ENCODE assay signal across 7 mouse cellular contexts in genomic region chr15:79063160-79063740, GRCm38 (mm10). TPM values are rescaled to one million over a fixed set of nuclear protein-coding genes. Genes with fewer than 3 reads are reported as not detected.
DNase-seq lines count a peak whose midpoint lies in the region; ATAC-seq and TF ChIP-seq lines count a peak whose summit lies in the region.

No protein-coding gene starts in this region.

- no peaks in the 10 kb centered on the region for H3K27me3 ChIP-seq in testis, adult 2 months (ENCODE audit: control insufficient read depth, insufficient read depth, low read length)
- H3K27me3 ChIP-seq in forebrain, embryonic 14.5 days (replicated peaks; ENCODE audit: control insufficient read depth, insufficient read depth, low read length), result no peaks in the 10 kb centered on the region
- H3K27me3 ChIP-seq in liver, embryonic 12.5 days (replicated peaks), result no peaks in the 10 kb centered on the region

- WGBS in forebrain, embryonic 14.5 days, result 9% methylated on average over 14 of the region's 14 CpGs
- WGBS in liver, embryonic 12.5 days (ENCODE audit: insufficient replicate concordance), result 9% methylated on average over 14 of the region's 14 CpGs

- peaks cover 2% of the 10 kb centered on the region; the same call in 1 of the 2 replicates for H3K36me3 ChIP-seq in testis, adult 2 months (ENCODE audit: control insufficient read depth, insufficient read depth, low read length)
- H3K36me3 ChIP-seq in forebrain, embryonic 14.5 days (ENCODE audit: control insufficient read depth, insufficient read depth, low read length), result peaks cover 29% of the 10 kb centered on the region
- peaks cover 31% of the 10 kb centered on the region for H3K36me3 ChIP-seq in liver, embryonic 12.5 days

- no peaks in the 10 kb centered on the region for H3K9me3 ChIP-seq in forebrain, embryonic 14.5 days (replicated peaks; ENCODE audit: control insufficient read depth, low read length)
- no peaks in the 10 kb centered on the region for H3K9me3 ChIP-seq in liver, embryonic 12.5 days (replicated peaks)

- ATAC-seq in forebrain, embryonic 14.5 days, result no peak
- no peak for ATAC-seq in liver, embryonic 12.5 days

- H3K9ac ChIP-seq in forebrain, embryonic 14.5 days (ENCODE audit: low read length), result peak overlapping the region; percentile 47; the same call in 1 of the 2 replicates
- peak overlapping the region; percentile 67 for H3K9ac ChIP-seq in liver, embryonic 12.5 days

- H3K4me2 ChIP-seq in forebrain, embryonic 14.5 days (ENCODE audit: low read length), result peak overlapping the region; percentile 55
- H3K4me2 ChIP-seq in liver, embryonic 12.5 days, result peak overlapping the region; percentile 73

- H3K4me3 ChIP-seq in testis, adult 2 months (ENCODE audit: control insufficient read depth, low read depth, low read length), result peak overlapping the region; percentile 88
- H3K4me3 ChIP-seq in forebrain, embryonic 14.5 days (ENCODE audit: low read depth, low read length), result peak overlapping the region; percentile 28
- H3K4me3 ChIP-seq in liver, embryonic 12.5 days, result peak overlapping the region; percentile 56

- peak overlapping the region; percentile 73 for H3K27ac ChIP-seq in testis, adult 2 months (ENCODE audit: control insufficient read depth, insufficient read depth, low read depth, low read length)
- H3K27ac ChIP-seq in forebrain, embryonic 14.5 days (ENCODE audit: low read depth, low read length), result no peak overlapping the region
- peak overlapping the region; percentile 81 for H3K27ac ChIP-seq in liver, embryonic 12.5 days

- peaks cover 18% of the 10 kb centered on the region for H3K4me1 ChIP-seq in testis, adult 2 months (ENCODE audit: control insufficient read depth, insufficient read depth, low read length)
- H3K4me1 ChIP-seq in forebrain, embryonic 14.5 days (ENCODE audit: control insufficient read depth, insufficient read depth, low read length), result peaks cover 2% of the 10 kb centered on the region; the same call in 1 of the 2 replicates
- peaks cover 87% of the 10 kb centered on the region for H3K4me1 ChIP-seq in liver, embryonic 12.5 days

- TF ChIP-seq CTCF in testis, adult 2 months (IDR thresholded peaks at IDR 0.05; ENCODE audit: control insufficient read depth, insufficient read depth, insufficient replicate concordance, low read depth, low read length), result no peak

- TF ChIP-seq POLR2A in testis, adult 2 months (IDR thresholded peaks at IDR 0.05; ENCODE audit: control insufficient read depth, low read depth, low read length), result no peak

- DNase-seq in testis, postnatal 14 days (ENCODE audit: low spot score), result no peak
- no peak for DNase-seq in forebrain, embryonic 14.5 days (ENCODE audit: low spot score)
- DNase-seq in adipocyte (ENCODE audit: low spot score), result no peak
- no peak for DNase-seq in gastrocnemius, postnatal 4 days (ENCODE audit: low spot score in 2 of 2)
- DNase-seq in right cerebral cortex, adult 2 months (ENCODE audit: low spot score in 2 of 2), result no peak

RNA-seq across cellular contexts. Expression of gene Ankrd54, which starts 0.6 kb away (rescaled TPM):
- polyA plus RNA-seq in testis, adult 2 months (2012; rRNA removed), result 292 and 336 TPM in 2 replicates
- polyA plus RNA-seq in forebrain, embryonic 14.5 days (2014; fragmentation: Nextera tagmentation; extraction: Ambion mirVana), result 51.3 and 53.3 TPM in 2 replicates
- 58.9 and 61.4 TPM in 2 replicates for polyA plus RNA-seq in liver, embryonic 12.5 days (2016; fragmentation: Nextera tagmentation; extraction: Ambion mirVana)
- 10 to 100 TPM; 11.6 to 13.5 TPM for total RNA-seq in gastrocnemius, postnatal 4 days (2021)

RNA-seq across cellular contexts. Expression of gene Eif3l, which starts 11.7 kb away (rescaled TPM):
- 110 and 117 TPM in 2 replicates for polyA plus RNA-seq in testis, adult 2 months (2012; rRNA removed)
- polyA plus RNA-seq in forebrain, embryonic 14.5 days (2014; fragmentation: Nextera tagmentation; extraction: Ambion mirVana), result 191 and 209 TPM in 2 replicates
- 188 and 201 TPM in 2 replicates for polyA plus RNA-seq in liver, embryonic 12.5 days (2016; fragmentation: Nextera tagmentation; extraction: Ambion mirVana)
- total RNA-seq in gastrocnemius, postnatal 4 days (2021), result 100 to 1,000 TPM; 106 to 111 TPM

RNA-seq across cellular contexts. Expression of gene Galr3, which starts 21.6 kb away (rescaled TPM):
- polyA plus RNA-seq in testis, adult 2 months (2012; rRNA removed), result not detected in 2 replicates
- polyA plus RNA-seq in forebrain, embryonic 14.5 days (2014; fragmentation: Nextera tagmentation; extraction: Ambion mirVana), result not detected in 2 replicates
- polyA plus RNA-seq in liver, embryonic 12.5 days (2016; fragmentation: Nextera tagmentation; extraction: Ambion mirVana), result 0.41 and 0.55 TPM in 2 replicates
- total RNA-seq in gastrocnemius, postnatal 4 days (2021), result not detected

RNA-seq across cellular contexts. Expression of gene H1f0, which starts 35.0 kb away (rescaled TPM):
- polyA plus RNA-seq in testis, adult 2 months (2012; rRNA removed), result 9.7 and 11.5 TPM in 2 replicates
- polyA plus RNA-seq in forebrain, embryonic 14.5 days (2014; fragmentation: Nextera tagmentation; extraction: Ambion mirVana), result 155 and 238 TPM in 2 replicates
- 114 and 122 TPM in 2 replicates for polyA plus RNA-seq in liver, embryonic 12.5 days (2016; fragmentation: Nextera tagmentation; extraction: Ambion mirVana)
- total RNA-seq in gastrocnemius, postnatal 4 days (2021), result 100 to 1,000 TPM; 212 to 246 TPM

RNA-seq across cellular contexts. Expression of gene Micall1, which starts 45.4 kb away (rescaled TPM):
- 75.8 and 85.0 TPM in 2 replicates for polyA plus RNA-seq in testis, adult 2 months (2012; rRNA removed)
- polyA plus RNA-seq in forebrain, embryonic 14.5 days (2014; fragmentation: Nextera tagmentation; extraction: Ambion mirVana), result 5.7 and 6.3 TPM in 2 replicates
- polyA plus RNA-seq in liver, embryonic 12.5 days (2016; fragmentation: Nextera tagmentation; extraction: Ambion mirVana), result 3.0 and 3.2 TPM in 2 replicates
- total RNA-seq in gastrocnemius, postnatal 4 days (2021), result 10 to 100 TPM; 26.5 to 29.4 TPM

Comparison
In these comparisons a context has a peak if more than half of its experiments do, and no peak if none do; other contexts are left out.
1. H3K4me3 ChIP-seq: peak in every context shown above with its lines; median percentile 88 in testis, adult 2 months; 56 in liver, embryonic 12.5 days; 28 in forebrain, embryonic 14.5 days.